Mouse (Mus musculus): Measurements from ENCODE around the gene Cryba1. TPM values are rescaled to one million over a fixed set of nuclear protein-coding genes. Genes with fewer than 3 reads are reported as not detected.
"Not testable (repeated sequence)": the region's sequence is repeated elsewhere in the genome, so short reads cannot be mapped to it uniquely, and the experiment has no call there.

The Cryba1 gene
- not detected for total RNA-seq (2022)

DNA sequence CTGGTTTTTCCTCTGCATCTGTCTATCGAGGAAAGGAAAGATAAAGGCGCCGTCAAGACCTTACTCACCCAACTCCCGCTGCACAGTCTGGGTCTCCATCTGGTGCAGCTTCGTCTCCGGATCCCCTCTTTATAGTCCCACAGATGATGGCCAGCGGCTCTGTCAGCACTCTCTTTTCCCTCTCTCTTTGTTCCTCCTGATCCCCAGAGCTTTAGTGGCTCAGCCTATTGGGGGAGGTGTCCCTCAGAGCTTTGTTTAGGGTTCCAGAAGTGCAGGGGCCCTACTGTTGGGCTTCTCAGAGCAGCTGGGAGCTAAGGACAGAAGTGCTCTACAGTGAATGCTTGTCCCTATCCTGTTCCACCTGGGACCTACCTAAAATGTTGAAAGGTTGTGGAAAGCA, at the start of gene Cryba1:
Cryba1 (minus strand) TSS at position 101 of the 400 bp plus-strand sequence.
- no peak for DNase-seq (ENCODE audit: low spot score in 2 of 2)

GRCm38 (mm10) chr11:77771879-77772713, 47.0 kb upstream of the Cryba1 start:
- DNase-seq (ENCODE audit: low spot score in 2 of 2) = no peak

- no peak for DNase-seq (ENCODE audit: low spot score in 2 of 2)
These were observed 45.3 kb upstream of the Cryba1 start for GRCm38 (mm10) chr11:77770346-77770745.

GRCm38 (mm10) chr11:77769496-77769895, 44.4 kb upstream of the Cryba1 start:
- DNase-seq (ENCODE audit: low spot score in 2 of 2) = no peak

DNA sequence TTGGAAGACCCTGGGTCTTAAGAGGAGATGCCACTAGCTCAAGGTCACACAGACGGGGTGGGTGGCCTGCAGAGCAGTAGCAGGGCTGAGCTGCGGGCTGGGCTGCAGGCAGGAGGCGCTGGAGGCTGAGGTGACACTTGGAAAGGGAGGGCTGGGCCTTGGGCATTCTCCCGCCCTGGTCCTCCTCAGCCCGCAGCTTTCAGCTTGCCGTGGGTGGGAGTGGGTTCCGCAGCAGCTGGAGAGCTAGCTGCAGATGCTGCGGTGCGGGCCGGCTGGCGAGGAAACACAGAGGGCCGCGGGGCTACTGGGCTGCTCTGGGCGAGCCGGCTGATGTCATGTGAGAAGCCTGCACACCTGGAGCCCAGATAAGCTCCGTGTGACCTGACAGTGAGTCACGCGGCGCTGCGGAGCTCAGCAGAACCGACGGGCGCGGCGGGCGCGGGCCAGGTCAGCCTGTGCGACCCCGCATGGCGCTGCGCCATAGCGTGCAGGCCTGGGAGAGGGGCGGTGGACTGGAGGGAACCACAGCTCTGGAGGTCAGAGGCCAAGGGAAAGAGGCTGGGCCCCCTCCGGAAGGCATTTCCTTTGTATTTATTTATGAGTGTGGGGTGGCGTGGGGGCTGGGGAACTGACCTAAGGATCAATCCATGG, 41.4 kb upstream of the Cryba1 start:
- peak; percentile 44 to 66 for DNase-seq (ENCODE audit: low spot score in 2 of 2)

- no peak for DNase-seq (ENCODE audit: low spot score in 2 of 2)
These were observed 40.3 kb upstream of the Cryba1 start for GRCm38 (mm10) chr11:77765459-77765777.

DNA sequence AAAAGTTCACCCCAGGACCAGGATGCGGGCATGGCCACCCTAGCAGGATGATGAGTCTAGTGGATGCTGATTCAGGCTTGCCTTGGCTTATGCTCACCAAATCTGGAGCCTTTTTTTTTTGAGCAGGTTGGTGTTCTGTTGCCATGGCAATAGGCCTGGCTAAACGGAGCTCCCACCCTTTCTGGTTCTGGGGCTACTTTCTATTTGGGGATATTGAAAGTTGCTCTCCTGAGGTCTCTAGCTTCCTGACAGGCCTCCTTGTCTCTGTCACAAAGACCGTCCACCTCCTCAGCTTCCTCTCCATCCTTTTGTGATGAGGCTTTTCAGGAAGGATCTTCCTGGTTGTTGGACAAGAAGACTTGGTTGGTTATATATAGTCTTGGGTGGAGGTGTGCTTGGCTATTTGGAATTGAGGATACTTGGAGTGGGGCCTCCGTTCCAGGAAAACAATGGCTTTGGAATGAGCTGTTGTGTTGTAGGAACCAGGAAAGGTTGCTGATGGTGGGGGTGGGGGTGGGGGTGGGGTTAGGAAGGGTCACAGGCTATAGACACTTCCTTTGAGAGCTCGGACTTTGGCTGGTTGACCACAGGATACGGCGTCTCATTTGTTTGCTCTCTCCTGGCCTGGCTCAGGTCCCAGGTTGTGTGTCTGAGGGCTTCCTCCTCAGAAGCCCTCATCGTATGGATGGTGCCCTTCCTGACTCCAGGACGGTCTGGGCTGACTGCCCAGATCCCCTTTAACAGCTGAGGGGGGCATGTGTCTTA, 39.8 kb upstream of the Cryba1 start:
- DNase-seq (ENCODE audit: low spot score in 2 of 2) = peak; percentile 25 to 59

DNA sequence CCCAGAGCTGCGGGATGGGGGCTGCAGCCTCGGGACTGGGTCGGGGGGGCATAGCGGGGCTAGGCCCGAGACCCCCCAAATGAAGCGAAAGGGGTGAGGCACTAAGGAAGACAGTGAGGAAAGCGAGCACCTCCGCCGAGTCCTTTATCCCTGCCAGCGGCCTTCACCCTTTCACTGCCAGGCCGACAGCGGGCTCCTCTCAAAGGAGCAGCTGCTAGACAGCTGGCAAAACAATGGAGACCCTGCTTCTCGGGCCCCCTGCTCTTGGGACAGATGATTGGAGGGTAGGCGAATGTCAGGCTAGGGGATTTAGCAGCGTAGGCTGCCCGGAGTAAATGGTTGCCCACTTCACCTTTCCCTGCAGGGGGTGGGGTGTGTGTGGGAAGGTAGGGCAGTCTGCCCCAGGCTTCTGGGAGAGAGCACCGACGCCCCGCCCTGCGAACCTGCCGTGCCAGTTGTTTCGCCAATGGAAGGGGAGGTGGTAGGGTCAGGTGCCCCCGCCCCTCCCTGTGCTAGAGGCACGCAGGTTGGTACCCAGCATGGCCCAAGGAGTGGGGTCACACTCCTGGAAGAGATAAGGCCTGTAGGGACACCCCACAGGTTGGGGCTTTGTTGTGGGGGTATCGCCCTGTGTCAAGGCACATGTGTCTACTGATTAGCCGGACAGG, 38.7 kb upstream of the Cryba1 start:
- peak; percentile 39 to 59 for DNase-seq (ENCODE audit: low spot score in 2 of 2)

- peak; percentile 59 to 64 for DNase-seq (ENCODE audit: low spot score in 2 of 2)
These were observed 37.9 kb upstream of the Cryba1 start, which contains the start of gene Myo18a for GRCm38 (mm10) chr11:77762783-77763672. TSS of gene Myo18a (plus strand) at chr11:77763246.

- DNase-seq (ENCODE audit: low spot score in 2 of 2) = no peak
These were observed 34.9 kb upstream of the Cryba1 start for GRCm38 (mm10) chr11:77760031-77760430.

GRCm38 (mm10) chr11:77753469-77753868, 28.4 kb upstream of the Cryba1 start:
- no peak for DNase-seq (ENCODE audit: low spot score in 2 of 2)

- DNase-seq (ENCODE audit: low spot score in 2 of 2) = no peak
These were observed 27.4 kb upstream of the Cryba1 start for GRCm38 (mm10) chr11:77752525-77752924.

DNA sequence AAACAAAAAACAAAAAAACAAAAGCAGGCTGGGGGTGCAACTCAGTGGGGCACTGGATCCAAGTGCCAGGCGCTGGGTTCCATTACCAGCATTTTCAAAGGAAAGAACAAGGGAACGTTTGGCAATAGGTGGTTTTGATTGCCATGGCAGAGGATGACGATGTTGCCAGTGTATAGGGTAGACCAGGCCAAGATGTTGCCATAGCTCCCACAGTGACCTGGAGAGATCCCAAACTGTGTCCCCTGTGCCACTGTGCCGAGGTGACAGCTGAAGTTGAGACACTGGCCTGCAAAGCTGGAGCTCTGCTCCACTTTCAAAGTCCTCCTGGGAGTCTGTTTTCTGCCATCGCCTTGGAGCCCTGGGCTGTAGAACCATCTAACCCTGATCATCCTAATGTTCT, 23.9 kb upstream of the Cryba1 start:
- no peak for DNase-seq (ENCODE audit: low spot score in 2 of 2)

DNA sequence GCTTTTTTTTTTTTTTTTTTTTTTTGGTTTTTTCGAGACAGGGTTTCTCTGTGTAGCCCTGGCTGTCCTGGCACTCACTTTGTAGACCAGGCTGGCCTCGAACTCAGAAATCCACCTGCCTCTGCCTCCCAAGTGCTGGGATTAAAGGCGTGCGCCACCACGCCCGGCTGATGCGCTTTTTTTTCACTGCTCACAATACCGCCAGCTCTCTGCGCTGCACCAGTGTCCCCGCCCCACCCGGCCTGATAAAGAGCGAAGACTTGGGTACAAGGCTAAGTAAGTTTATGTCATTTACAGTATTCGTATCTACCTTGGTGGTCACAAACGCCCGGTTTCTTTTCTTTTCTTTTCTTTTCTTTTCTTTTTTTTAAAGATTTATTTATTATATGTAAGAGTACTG, 22.0 kb upstream of the Cryba1 start:
- not testable (repeated sequence) for DNase-seq (ENCODE audit: low spot score in 2 of 2)

- no peak for DNase-seq (ENCODE audit: low spot score in 2 of 2)
These were observed 21.6 kb upstream of the Cryba1 start for GRCm38 (mm10) chr11:77746652-77747051.

DNA sequence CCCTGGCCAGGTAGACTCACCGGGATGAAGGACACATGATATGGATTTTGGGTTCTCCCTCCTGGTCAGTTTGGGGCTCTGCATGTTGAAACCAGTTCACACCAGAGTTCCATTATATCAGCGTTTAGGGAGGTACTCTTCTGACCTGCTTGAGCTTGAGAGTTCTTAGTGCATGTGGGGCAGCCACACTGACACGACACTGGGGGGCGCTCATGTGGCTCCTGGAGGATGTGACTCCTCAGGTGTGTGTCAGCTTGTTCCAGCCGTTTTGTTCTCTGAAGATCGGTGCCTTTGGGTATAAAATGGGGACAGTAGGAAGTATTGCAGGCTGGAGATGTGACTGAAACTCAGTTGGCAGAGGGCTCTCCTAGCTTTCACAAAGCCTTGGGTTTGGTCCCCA, 18.9 kb upstream of the Cryba1 start:
- DNase-seq (ENCODE audit: low spot score in 2 of 2) = no peak

DNA sequence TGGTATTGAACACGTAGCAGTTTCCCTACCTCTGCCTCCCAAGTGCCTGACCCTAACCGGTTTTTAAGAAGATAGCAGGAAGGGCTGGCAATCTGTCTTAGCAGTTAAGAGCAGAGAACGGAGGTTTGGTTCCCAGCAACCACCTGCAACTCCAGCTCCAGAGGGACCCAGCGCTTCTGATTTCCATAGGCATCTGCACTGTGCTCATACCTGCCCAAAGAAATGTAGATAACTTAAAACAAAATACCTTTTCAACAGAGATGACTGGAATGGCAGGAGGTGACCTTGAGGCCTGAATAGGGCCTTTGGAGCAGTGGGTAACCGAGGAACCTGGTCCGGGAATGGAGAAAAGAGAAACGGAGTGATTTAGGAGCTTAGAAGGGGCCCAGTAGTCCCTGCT, 13.5 kb upstream of the Cryba1 start:
- no peak for DNase-seq (ENCODE audit: low spot score in 2 of 2)

DNA sequence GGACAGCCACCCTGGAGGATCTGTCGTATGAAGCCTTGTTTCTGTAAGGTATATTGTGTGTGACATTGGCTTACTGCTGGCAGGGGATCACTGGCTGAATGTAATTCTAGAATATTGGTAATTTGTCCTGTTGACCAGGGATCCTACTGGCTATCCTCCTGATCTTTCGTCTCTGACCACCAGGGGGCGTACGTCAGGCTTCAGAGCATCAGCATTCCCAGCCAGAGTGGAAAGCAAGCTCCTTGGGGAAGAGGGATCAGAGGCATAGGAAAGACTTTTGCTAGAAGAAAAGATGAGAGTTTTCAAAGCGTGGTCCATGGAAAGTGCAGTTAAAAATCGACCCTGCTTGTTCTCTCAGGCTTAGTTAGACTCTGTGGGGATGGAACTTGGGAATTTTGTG, 12.2 kb upstream of the Cryba1 start:
- peak; percentile 60 to 62 for DNase-seq (ENCODE audit: low spot score in 2 of 2)

DNA sequence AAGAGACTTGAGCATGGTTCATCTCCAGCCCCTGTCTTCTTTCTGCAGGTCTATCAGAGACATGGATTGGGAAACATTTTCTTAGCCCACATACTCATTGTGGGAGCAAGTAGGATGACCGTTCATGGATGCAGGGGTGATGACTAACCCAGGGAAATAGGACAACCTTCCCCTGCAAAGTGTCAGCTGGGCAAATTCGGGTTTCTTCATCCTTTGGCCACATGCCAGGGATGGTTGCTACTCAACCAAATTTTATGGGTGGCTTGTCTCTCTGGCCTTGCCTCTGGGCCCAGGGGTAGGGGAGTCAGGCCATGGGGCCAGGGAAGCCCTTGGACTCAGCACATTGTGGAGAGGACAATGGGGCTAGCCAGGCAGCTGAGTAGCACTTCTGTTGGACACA, 3.5 kb upstream of the Cryba1 start:
- DNase-seq (ENCODE audit: low spot score in 2 of 2) = no peak

GRCm38 (mm10) chr11:77724766-77725165, 317 bp downstream of the Cryba1 start:
- DNase-seq (ENCODE audit: low spot score in 2 of 2) = no peak

DNA sequence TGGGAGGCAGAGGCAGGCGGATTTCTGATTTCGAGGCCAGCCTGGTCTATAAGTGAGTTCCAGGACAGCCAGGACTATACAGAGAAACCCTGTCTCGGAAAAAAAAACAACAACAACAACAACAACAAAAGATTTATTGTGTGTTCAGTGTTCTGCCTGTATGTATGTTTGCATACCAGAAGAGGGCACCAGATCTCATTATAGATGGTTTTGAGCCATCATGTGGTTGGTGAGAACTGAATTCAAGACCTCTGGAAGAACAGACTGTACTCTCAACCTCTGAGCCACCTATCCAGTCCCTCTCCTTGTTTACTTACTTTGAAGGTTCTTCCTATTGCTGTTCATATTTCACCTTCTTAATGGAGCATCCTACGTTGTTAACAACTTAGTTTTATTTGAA, 3.7 kb downstream of the Cryba1 start:
- DNase-seq (ENCODE audit: low spot score in 2 of 2) = no peak
